Mouse (Mus musculus): ENCODE results near the gene Krtcap2. TPM values are rescaled to one million over a fixed set of nuclear protein-coding genes. Genes with fewer than 3 reads are reported as not detected.
A peak's percentile ranks its signal among the peaks of the same experiment; 100 is the strongest.
"Not testable (repeated sequence)": the region's sequence is repeated elsewhere in the genome, so short reads cannot be mapped to it uniquely, and the experiment has no call there.

The Krtcap2 gene
- 95.0 and 110 TPM in 2 replicates for total RNA-seq (2021)
- long read RNA-seq, experiment 1, transcript Krtcap2-201 (5 exons, 1,172 nt) = major isoform, 87 of 104 reads
- long read RNA-seq, experiment 1, partial matches to known transcripts = 5 of 104 reads
- long read RNA-seq, experiment 1, other reads (novel, unspliced or antisense) = 12 of 104 reads
- long read RNA-seq, experiment 2, transcript Krtcap2-201 (5 exons, 1,172 nt) = major isoform, 87 of 106 reads
- long read RNA-seq, experiment 2, partial matches to known transcripts = 4 of 106 reads
- long read RNA-seq, experiment 2, other reads (novel, unspliced or antisense) = 15 of 106 reads

- peak; percentile 43 for DNase-seq
Observed at GRCm38 (mm10) chr3:89245688-89246171, at the start of gene Krtcap2. Krtcap2 (plus strand) TSS chr3:89245966.

- peak; percentile 95 for DNase-seq
Observed at GRCm38 (mm10) chr3:89195979-89196877, 49.5 kb upstream of the Krtcap2 start.

- DNase-seq = no peak
Observed at GRCm38 (mm10) chr3:89199839-89200238, 45.9 kb upstream of the Krtcap2 start.

GRCm38 (mm10) chr3:89202253-89203141 lies 43.3 kb upstream of the Krtcap2 start, which contains the start of gene Gba:
Gba (plus strand) TSS chr3:89202928.
- peak; percentile 89 for DNase-seq

- no peak for DNase-seq
Observed at GRCm38 (mm10) chr3:89203142-89203514, 42.6 kb upstream of the Krtcap2 start.

- no peak for DNase-seq
Observed at GRCm38 (mm10) chr3:89206079-89206478, 39.7 kb upstream of the Krtcap2 start.

- DNase-seq = no peak
Observed at GRCm38 (mm10) chr3:89206695-89207094, 39.1 kb upstream of the Krtcap2 start.

GRCm38 (mm10) chr3:89208075-89208657 lies 37.6 kb upstream of the Krtcap2 start:
- no peak for DNase-seq

- DNase-seq = no peak
Observed at GRCm38 (mm10) chr3:89208736-89209135, 37.0 kb upstream of the Krtcap2 start.

- no peak for DNase-seq
Observed at GRCm38 (mm10) chr3:89209731-89210130, 36.0 kb upstream of the Krtcap2 start.

- DNase-seq = no peak
Observed at GRCm38 (mm10) chr3:89210162-89210561, 35.6 kb upstream of the Krtcap2 start.

GRCm38 (mm10) chr3:89210731-89211130 lies 35.0 kb upstream of the Krtcap2 start:
- peak; percentile 54 for DNase-seq

GRCm38 (mm10) chr3:89213803-89214530 lies 31.8 kb upstream of the Krtcap2 start:
- peak; percentile 95 for DNase-seq

- no peak for DNase-seq
Observed at GRCm38 (mm10) chr3:89214681-89215411, 30.9 kb upstream of the Krtcap2 start, which contains the start of gene Thbs3. Thbs3 (plus strand) TSS chr3:89215180.

- peak; percentile 87 for DNase-seq
Observed at GRCm38 (mm10) chr3:89215853-89216252, 29.9 kb upstream of the Krtcap2 start.

- not testable (repeated sequence) for DNase-seq
Observed at GRCm38 (mm10) chr3:89216407-89216806, 29.4 kb upstream of the Krtcap2 start.

GRCm38 (mm10) chr3:89218271-89218670 lies 27.5 kb upstream of the Krtcap2 start:
- DNase-seq = no peak

GRCm38 (mm10) chr3:89219546-89219945 lies 26.2 kb upstream of the Krtcap2 start:
- DNase-seq = no peak

- DNase-seq = no peak
Observed at GRCm38 (mm10) chr3:89221167-89221566, 24.6 kb upstream of the Krtcap2 start.

- DNase-seq = no peak
Observed at GRCm38 (mm10) chr3:89224796-89225195, 21.0 kb upstream of the Krtcap2 start.
